Mouse (Mus musculus) brown adipose tissue, adult 24 weeks (tissue): ENCODE results near the gene Zfp462. TPM values are rescaled to one million over a fixed set of nuclear protein-coding genes. Genes with fewer than 3 reads are reported as not detected.
"Not testable (repeated sequence)": the region's sequence is repeated elsewhere in the genome, so short reads cannot be mapped to it uniquely, and the experiment has no call there.

ENCODE experiments used
- H3K27ac ChIP-seq: fragments of 200-500 bp; replicated peaks from 2 replicates; pipeline ENCODE4 v1.5.1; 2012; ENCODE audit warnings: low read depth, mild to moderate bottlenecking, low read length
- H3K4me1 ChIP-seq: fragments of 200-500 bp; 2 replicates; pipeline ENCODE4 v1.6.1; 2012; ENCODE audit warnings: low read length, mixed read lengths; ENCODE audit not compliant: control insufficient read depth, insufficient read depth, insufficient read length
- H3K4me3 ChIP-seq: fragments of 200-500 bp; 2 replicates; pipeline ENCODE4 v1.5.1; 2012; ENCODE audit warnings: low read depth, mild to moderate bottlenecking, low read length, moderate library complexity; ENCODE audit not compliant: insufficient read depth
- polyA plus RNA-seq: library from polyadenylated mRNA; stranded (reverse); fragments of >200 nt; gene quantifications from 2 replicates; pipeline ENCODE4 v1.2.4, GENCODE M21; 2012; ENCODE audit not compliant: missing spikeins, insufficient read depth, insufficient read length

Gene Zfp462
- polyA plus RNA-seq = 0.50 and 2.1 TPM in 2 replicates

DNA sequence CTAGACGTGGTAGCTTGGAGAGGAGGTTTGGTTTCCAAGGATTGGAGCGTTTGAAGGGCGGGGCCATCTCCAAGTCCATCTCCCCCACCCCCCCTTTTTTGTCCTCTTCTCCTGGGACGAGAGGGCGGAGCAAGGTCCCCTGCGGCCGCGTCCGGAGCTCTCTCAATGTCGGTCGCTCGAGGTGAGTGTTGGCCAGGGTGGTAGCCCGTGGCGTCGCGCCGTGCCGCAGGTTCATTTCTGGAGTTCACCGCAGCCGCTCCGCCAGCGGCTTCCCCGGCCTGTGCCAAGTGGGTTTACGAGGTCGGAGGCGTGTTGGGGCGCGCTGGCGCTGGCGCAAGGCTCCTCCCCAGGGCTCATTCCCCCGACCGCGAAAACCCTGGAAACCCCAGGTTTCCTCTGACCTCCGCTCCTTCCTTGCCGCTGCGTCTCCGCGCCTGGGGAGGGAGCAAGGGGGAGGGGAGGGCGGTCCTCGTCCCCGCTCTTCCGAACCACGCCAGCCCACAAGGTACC, at the start of gene Zfp462:
TSS of gene Zfp462 (plus strand) at position 128 of the 510 bp plus-strand sequence.
- peak within 1 kb of the TSS; percentile 70 for H3K4me3 ChIP-seq
- H3K27ac ChIP-seq = peak within 1 kb of the TSS; percentile 63
- peaks cover 4% of the 10 kb centered on the region; the same call in 1 of the 2 replicates for H3K4me1 ChIP-seq

DNA sequence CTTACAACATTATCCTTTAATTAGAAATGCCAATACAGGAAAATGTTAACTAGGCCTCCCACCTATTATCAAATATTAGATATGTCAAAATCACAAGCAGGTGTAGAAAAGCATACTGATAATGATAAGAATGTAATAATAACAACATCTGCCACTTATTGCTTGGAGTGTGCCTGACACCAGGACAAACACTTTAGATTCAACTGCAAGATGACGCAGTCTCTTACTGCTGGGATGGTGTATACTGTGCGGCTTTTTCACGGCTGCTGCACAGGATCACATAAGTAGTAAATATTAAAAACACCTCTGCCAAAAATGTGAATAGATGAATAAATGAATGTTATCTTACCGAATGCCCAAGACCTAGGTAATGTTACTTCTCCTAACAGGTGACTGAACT, 48.8 kb upstream of the Zfp462 start:
- Histone ChIP-seq H3K27ac (no peak overlapping the region), H3K4me1 (no peaks in the 10 kb centered on the region), H3K4me3 (no peak overlapping the region)

DNA sequence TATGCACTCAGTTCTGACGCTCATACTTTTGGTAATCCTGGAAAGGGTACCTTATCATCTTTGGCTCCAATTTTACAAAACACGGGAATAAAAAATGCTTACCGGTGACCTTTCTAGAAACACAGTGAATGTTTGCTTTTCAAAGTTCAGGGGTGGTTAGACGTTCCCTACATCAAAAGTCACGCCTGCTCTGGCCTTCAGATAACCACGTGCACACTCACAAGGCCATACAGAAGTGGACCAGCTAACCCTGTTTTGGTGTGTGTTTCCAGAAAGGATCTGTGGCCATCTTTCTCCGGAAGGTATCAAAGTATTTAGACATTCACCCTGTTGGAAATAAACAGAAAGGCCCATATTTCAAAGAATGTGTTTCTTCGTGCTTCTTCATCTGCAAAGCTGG, 40.2 kb upstream of the Zfp462 start:
- no peaks in the 10 kb centered on the region; the same call in 1 of the 2 replicates for H3K4me1 ChIP-seq
- H3K4me3 ChIP-seq = no peak overlapping the region
- H3K27ac ChIP-seq = no peak overlapping the region

DNA sequence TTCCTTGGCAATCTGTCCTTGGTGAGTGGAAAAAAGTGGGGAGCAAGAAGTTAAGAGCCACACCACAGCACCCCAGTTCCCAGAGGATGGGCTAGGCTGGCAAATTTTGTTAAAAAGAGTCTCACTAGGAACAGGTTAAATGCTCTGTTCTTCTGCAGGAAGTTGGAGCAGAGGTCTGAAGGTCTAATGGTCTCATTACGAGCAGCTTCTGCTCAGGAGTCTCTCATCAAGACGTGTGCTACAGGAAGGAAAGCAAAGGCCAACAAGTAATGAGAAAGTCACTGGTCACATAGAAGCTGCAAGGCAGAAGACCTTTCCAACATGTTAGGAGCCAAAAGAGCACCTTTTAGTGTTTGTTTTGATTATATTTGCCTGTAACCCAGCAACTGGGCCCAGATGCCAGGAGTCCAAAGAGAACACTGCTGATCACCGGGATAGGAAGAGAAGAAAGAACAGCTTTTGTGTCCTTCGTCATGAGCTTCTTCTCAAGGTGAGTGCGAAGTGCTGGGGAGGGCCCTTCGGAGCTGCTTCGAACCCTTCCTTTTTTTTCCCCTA, 39.4 kb upstream of the Zfp462 start:
- Histone ChIP-seq H3K27ac (peak overlapping the region; percentile 61), H3K4me3 (no peak overlapping the region), H3K4me1 (no peaks in the 10 kb centered on the region; the same call in 1 of the 2 replicates)

DNA sequence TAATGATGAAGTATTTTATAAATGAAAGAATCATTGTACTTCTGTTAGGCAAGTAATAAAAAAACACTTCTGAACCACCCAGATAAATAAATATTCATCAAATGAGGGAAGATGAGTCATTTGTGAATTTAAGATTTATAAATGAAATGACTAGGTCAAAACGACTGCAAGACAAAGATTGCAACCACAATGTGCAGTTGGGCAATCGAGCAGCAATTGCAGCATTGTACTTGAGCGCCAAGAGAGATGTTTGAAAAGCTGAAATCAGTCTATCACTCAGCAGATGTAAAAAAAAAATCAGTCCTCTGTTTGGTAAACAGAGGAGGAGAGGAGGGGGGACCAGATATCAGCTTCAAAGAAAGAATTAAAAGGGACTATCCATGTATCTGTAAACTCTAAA, 34.5 kb upstream of the Zfp462 start:
- Histone ChIP-seq H3K4me1 (no peaks in the 10 kb centered on the region; the same call in 1 of the 2 replicates), H3K4me3 (no peak overlapping the region), H3K27ac (no peak overlapping the region)

DNA sequence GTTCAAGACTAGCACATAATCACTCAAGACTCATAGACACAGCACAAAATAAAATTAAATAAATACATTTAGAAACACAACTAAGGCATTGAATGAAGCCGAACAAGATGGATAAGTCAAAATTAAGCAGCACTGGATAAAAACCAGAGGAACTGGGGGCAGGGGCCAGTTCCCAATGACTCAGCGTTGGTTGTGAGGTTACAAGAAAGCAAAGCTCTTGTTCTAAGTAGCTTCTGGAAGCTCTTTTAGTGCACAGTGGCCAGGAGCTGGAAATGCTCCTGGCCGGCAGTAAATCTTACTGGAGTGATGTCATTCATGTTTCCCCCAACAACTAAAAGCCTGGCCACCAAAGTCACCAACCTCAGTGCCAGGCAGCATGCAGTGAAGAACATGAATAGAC, 26.6 kb upstream of the Zfp462 start:
- Histone ChIP-seq H3K27ac (no peak overlapping the region), H3K4me3 (no peak overlapping the region), H3K4me1 (no peaks in the 10 kb centered on the region)

DNA sequence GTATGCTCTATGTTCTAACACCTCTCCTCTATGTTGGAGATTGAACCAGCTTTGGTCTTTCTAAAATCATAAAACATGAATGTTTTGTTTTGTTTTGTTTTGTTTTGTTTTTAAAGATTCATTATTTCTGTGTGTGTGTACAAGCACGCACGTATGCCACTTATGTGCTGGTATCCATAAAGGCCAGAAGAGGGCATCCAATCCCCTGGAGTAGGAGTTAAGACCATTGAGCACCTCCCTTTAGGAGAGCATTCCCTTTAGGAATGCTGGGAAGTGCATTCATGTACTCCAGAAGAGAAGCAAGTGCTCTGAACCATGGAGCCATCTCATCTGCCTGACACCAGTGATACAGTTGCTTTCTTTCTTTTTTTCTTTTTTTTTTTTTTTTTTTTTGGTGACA, 21.5 kb upstream of the Zfp462 start:
- H3K4me1 ChIP-seq = no peaks in the 10 kb centered on the region
- no peak overlapping the region for H3K4me3 ChIP-seq
- H3K27ac ChIP-seq = no peak overlapping the region

DNA sequence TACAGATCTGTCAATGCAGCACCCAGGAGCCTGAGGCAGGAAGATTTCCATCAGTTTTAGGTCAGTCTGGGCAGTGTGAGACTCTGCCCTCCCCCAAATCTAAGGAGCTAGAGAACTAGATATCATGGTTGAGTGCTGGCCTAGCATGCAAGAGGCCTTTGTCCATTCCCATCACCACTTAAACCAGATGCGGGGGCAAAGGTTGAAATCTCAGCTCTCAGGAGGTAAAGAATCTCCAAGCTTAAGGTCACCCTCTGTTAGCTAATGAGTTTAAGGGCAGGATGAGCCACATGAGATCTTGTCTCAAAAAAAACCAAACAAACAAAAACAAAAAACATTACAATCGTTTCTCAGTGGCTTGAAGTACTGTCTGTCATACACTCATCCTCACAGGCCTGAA, 20.5 kb upstream of the Zfp462 start:
- H3K27ac ChIP-seq = no peak overlapping the region
- no peaks in the 10 kb centered on the region for H3K4me1 ChIP-seq
- no peak overlapping the region for H3K4me3 ChIP-seq

DNA sequence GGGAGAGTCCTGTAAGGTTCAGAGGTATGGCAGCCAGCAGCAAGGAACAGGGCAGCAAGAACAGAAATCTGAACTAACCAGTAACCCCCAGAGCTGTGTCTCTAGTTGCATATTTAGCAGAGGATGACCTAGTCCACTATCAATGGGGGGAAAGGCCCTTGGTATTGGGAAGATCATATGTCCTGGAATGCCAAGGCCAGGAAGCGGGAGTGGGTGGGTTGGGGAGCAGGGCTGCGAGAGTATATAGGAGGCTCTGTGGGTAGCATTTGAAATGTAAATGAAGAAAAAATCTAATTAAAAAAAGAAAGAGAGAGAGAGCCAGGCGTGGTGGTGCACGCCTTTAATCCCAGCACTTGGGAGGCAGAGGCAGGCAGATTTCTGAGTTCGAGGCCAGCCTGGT, 18.4 kb upstream of the Zfp462 start:
- H3K27ac ChIP-seq = not testable (repeated sequence)

DNA sequence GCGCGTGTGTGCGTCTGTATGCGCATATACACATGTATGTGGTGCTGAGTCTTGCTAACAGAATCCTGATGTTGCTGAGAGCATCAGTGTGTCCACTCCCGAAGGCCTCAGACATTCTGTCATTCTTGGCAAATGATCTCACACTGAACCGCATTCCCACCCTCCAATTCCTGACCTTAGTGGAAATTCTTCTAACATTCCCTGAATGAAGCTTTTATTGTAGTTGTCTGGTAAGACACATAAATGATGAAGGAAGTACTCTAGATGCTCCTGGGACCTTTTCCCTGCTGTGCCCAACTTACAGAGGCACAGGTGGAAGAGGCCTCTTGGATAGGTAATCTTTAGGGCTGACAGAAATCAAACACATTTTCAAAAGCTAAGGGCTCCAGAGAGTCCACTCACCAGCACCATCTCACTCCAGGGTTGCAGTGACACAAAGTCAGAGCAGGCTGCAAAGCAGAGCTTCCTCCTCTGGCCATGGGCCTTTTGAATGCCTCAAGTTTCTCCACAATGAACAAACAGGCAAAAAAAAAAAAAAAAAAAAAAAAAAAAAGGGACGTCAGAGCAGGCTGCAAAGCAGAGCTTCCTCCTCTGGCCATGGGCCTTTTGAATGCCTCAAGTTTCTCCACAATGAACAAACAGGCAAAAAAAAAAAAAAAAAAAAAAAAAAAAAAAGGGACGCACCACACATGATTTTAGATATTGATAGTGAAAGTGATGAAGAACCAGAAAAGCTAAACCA, 17.4 kb upstream of the Zfp462 start:
- not testable (repeated sequence) for H3K27ac ChIP-seq, H3K4me3 ChIP-seq, H3K4me1 ChIP-seq

More for the DNA sequence above, 18.4 kb upstream of the Zfp462 start:
- H3K4me3 ChIP-seq, H3K4me1 ChIP-seq: not testable (repeated sequence)

DNA sequence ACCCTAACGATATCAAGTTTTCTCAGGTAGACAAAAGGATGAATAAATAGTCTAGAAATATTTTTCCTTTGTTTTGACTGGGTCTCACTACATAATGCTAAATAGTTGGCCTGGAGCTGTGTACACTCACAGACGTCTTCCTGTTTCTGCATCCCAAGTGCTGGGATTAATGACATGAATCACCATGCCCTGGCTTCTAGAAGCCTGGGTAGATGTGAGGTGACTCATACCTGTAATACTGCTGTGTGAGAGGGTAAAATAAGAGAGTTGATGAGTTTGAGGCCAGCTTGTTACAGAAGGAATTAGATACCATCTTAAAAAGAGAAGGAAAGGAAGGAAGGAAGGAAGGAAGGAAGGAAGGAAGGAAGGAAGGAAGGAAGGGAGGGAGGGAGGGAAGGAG, 15.2 kb upstream of the Zfp462 start:
- no peak overlapping the region for H3K4me3 ChIP-seq
- no peak overlapping the region for H3K27ac ChIP-seq
- no peaks in the 10 kb centered on the region for H3K4me1 ChIP-seq

DNA sequence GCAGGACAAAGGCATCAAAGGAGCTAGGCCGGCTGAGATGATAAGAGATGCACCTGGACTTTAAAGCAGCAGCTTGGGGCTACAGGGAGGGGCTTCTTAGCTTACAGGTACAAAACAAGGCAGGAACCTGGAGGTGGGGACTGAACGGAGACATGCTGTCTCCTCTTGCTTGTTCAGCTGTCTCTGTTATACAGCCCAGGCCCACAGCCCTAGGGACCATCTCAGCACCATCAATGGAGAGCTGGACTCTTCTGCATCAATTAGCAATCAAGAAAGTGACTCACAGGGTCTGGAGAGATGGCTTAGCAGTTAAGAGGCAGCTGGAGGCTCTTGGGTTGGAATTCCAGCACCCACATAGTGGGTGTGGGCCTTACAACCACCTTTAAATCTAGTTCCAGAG, 12.2 kb upstream of the Zfp462 start:
- Histone ChIP-seq H3K27ac (no peak overlapping the region), H3K4me1 (no peaks in the 10 kb centered on the region), H3K4me3 (no peak overlapping the region)

DNA sequence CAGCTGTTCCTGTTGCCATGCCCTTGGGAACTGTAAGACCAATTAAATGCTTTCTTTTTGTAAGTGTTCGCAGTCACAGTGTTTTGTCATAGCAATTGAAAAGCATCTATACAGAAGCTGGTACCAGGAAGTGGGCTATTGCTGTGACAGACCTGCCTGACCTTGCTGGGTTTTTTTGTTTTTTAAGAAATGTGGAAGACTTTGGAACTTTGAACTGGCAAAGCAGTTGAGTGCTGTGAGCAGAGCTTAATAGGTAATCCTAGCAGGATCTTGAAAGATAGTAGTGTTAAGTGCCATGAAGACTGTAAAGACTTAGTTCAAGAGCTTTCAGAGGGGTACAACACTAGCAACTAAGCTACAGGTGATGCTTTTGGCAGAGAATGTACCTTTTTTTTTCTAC, 7.7 kb upstream of the Zfp462 start:
- Histone ChIP-seq H3K4me1 (no peaks in the 10 kb centered on the region), H3K4me3 (no peak overlapping the region), H3K27ac (no peak overlapping the region)

DNA sequence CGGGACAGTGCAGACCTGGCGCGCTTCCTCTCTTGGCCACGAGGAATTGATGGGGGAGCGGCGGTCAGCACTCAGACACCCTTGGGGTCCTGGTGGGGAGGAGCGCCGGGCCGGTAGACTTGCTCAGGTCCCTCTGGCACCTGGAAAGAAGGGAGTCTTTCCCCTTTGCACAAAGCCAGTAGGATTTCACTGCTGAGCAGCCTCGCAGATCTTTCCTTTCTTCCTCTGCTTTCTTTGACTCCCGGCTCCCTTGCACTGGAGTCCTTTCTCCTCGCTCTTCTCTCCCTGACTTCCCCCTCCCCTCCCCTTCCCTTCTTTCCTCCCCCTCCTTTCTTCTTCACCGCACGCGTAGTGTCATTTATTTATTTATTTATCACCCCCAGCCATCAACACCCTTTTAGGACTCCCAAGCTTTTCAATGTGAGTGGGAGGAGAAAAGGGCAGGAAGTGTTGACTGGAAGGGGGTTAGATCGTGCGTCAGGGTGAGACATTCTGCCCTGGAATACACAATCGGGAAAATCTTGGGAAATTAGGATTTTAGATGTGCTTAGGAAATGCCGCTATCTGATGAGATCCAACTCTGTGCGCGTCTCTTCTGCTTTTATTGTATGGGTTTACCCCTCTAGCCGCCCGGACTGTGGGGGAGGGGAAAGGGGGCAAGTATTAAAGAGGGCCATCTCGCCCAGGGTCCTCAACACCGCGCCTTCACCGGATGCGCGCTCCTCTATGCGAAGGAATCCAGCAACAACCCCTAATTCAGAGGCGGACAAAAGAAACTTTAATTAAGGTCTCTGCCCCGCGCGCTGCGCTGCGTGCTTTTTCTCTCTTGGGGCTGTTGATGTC, 976 bp downstream of the Zfp462 start:
- Histone ChIP-seq H3K4me1 (peaks cover 4% of the 10 kb centered on the region; the same call in 1 of the 2 replicates), H3K4me3 (peak overlapping the region; percentile 70), H3K27ac (no peak overlapping the region)

DNA sequence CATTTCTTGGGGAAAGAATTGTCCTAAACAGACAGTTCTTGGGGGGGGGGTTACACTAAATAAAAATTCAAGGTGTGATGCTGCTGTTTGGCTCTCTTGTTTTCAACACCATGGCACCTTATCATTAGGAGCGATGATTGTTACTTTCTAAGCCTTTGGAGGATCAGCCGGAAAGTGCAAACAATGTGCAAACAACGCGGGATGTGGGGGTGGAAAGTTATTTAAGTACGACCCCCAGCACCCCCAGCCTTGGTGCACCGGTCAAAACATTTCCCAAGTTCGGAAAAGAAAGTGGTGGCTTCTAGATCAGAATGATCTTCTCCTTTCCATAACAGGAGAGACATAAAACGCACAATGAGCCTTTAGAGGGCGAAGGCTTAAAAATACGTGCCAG, 1.8 kb downstream of the Zfp462 start:
- Histone ChIP-seq H3K4me1 (peaks cover 4% of the 10 kb centered on the region; the same call in 1 of the 2 replicates), H3K4me3 (peak overlapping the region; percentile 70), H3K27ac (no peak overlapping the region)
